In genomic region chr4:149903026-149903425, GRCm38 (mm10) we compare ENCODE assay signal across 11 mouse cellular contexts. TPM values are rescaled to one million over a fixed set of nuclear protein-coding genes. Genes with fewer than 3 reads are reported as not detected.
A peak's percentile ranks its signal among the peaks of the same experiment; 100 is the strongest.
DNase-seq lines count a peak whose midpoint lies in the region; ATAC-seq and TF ChIP-seq lines count a peak whose summit lies in the region.
"Had no signal": no experiment of that assay in that cellular context is flagged by ENCODE, and none has a peak within 500 bp of the region (broad histone marks: within the 10 kb centered on the region; RNA-seq: fewer than 3 reads in every experiment).

No protein-coding gene starts in this region.

- H3K4me1 ChIP-seq in heart, adult 2 months (ENCODE audit: control insufficient read depth, insufficient read depth, low read length), result peaks cover 11% of the 10 kb centered on the region
- peaks cover 22% of the 10 kb centered on the region for H3K4me1 ChIP-seq in hindbrain, embryonic 13.5 days (replicated peaks)

- no peak overlapping the region for H3K4me3 ChIP-seq in heart, adult 2 months
- H3K4me3 ChIP-seq in hindbrain, embryonic 13.5 days, result no peak overlapping the region
- H3K4me3 ChIP-seq: erythroblast, embryonic 14.5 days had no signal

- DNase-seq in left cerebral cortex, postnatal 4 days, result peak; percentile 71
- no peak for DNase-seq in left cerebral cortex, postnatal 14 days (ENCODE audit: low spot score in 2 of 2)
- peak; percentile 62 for DNase-seq in embryo, embryonic 10.5 days (ENCODE audit: low spot score)
- DNase-seq in heart, adult 2 months, result peak; percentile 66 to 79
- DNase-seq in kidney, postnatal 25 days, result peak; percentile 54 to 81
- no peak for DNase-seq in thymus, postnatal 36 days
- DNase-seq: thymus, postnatal 4 days had no signal

- intact Hi-C loops in left cerebral cortex, postnatal 4 days (cut with DNase I), result no loop called here
- intact Hi-C loops in left cerebral cortex, postnatal 14 days (cut with DNase I), result no loop called here
- intact Hi-C loops in heart, adult 2 months (cut with DNase I), result no loop called here

- no peak for TF ChIP-seq POLR2A in heart, adult 2 months (IDR thresholded peaks at IDR 0.05; ENCODE audit: insufficient read depth, low read depth, low read length)

- peak; percentile 40; the same call in 1 of the 2 replicates for TF ChIP-seq EP300 in heart, adult 2 months (IDR thresholded peaks at IDR 0.05; ENCODE audit: insufficient read depth, low read depth, low read length)

- no peaks in the 10 kb centered on the region for H3K9me3 ChIP-seq in hindbrain, embryonic 13.5 days

- WGBS in heart, adult 2 months, result 32% methylated on average over 5 of the region's 5 CpGs
- WGBS in hindbrain, embryonic 13.5 days, result 54% methylated on average over 5 of the region's 5 CpGs

- H3K27me3 ChIP-seq in heart, adult 2 months (ENCODE audit: control insufficient read depth, insufficient read depth, low read length), result no peaks in the 10 kb centered on the region
- H3K27me3 ChIP-seq in hindbrain, embryonic 13.5 days, result 0 out of 2 replicates have a peak, but pooled peaks cover 8% of the 10 kb centered on the region

- H3K4me2 ChIP-seq in hindbrain, embryonic 13.5 days, result no peak overlapping the region

- no peak for TF ChIP-seq CTCF in heart, adult 2 months (IDR thresholded peaks at IDR 0.05)

- H3K27ac ChIP-seq in heart, adult 2 months, result no peak overlapping the region; the same call in 1 of the 2 replicates
- H3K27ac ChIP-seq in hindbrain, embryonic 13.5 days, result no peak overlapping the region
- H3K27ac ChIP-seq: kidney, postnatal 0 days had no signal

- no peaks in the 10 kb centered on the region for H3K36me3 ChIP-seq in heart, adult 2 months (ENCODE audit: control insufficient read depth, insufficient read depth, low read length)
- H3K36me3 ChIP-seq in hindbrain, embryonic 13.5 days, result no peaks in the 10 kb centered on the region

- no peaks in the 10 kb centered on the region; the same call in 1 of the 2 replicates for H3K79me2 ChIP-seq in heart, adult 2 months (replicated peaks; ENCODE audit: control insufficient read depth, insufficient read depth, low read length)

- ATAC-seq in hindbrain, embryonic 13.5 days (ENCODE audit: low FRiP score), result no peak
- ATAC-seq: midbrain, embryonic 16.5 days had no signal

- H3K9ac ChIP-seq in heart, adult 2 months (ENCODE audit: low read depth, low read length), result no peak overlapping the region
- no peak overlapping the region for H3K9ac ChIP-seq in hindbrain, embryonic 13.5 days

RNA-seq across cellular contexts. Expression of gene Spsb1, which starts 51.8 kb away (rescaled TPM):
- 10 to 100 TPM; 13.9 to 15.3 TPM for total RNA-seq in left cerebral cortex, postnatal 4 days (2021)
- total RNA-seq in left cerebral cortex, postnatal 14 days (2021), result 10 to 100 TPM; 17.7 to 19.6 TPM
- 10 to 100 TPM; 28.3 to 35.3 TPM for total RNA-seq in heart, adult 2 months (2021)
- polyA plus RNA-seq in heart, adult 2 months (2012; rRNA removed), result 32.2 and 38.7 TPM in 2 replicates
- 7.2 and 7.8 TPM in 2 replicates for polyA plus RNA-seq in hindbrain, embryonic 13.5 days (2015; fragmentation: Nextera tagmentation; extraction: Ambion mirVana)
- polyA plus RNA-seq: erythroblast, embryonic 14.5 days had no signal

Comparison
In these comparisons a context has a peak if more than half of its experiments do, and no peak if none do; other contexts are left out.
1. DNase-seq: peak in left cerebral cortex, postnatal 4 days (single experiment), embryo, embryonic 10.5 days (single experiment), heart, adult 2 months (2 of 2) and kidney, postnatal 25 days (2 of 2); none in left cerebral cortex, postnatal 14 days (0 of 2) and thymus, postnatal 36 days (0 of 2).